Mouse (Mus musculus): ENCODE data around the gene Ugt1a7c. TPM values are rescaled to one million over a fixed set of nuclear protein-coding genes. Genes with fewer than 3 reads are reported as not detected.

The Ugt1a7c gene
- polyA plus RNA-seq, 1 experiment, result 1.1 TPM

GRCm38 (mm10) chr1:88257681-88258080, 162.8 kb downstream of the Ugt1a7c start:
- DNase-seq, result no peak
- WGBS, result 82% methylated on average over 6 of the region's 6 CpGs
- H3K4me1 ChIP-seq (replicated peaks; ENCODE audit: control insufficient read depth, insufficient read depth, low read length), result peaks cover 21% of the 10 kb centered on the region
- TF ChIP-seq POLR2A (IDR thresholded peaks at IDR 0.05; ENCODE audit: control insufficient read depth, extremely low read depth, insufficient read depth, low read length, poor library complexity) (no peak), CTCF (IDR thresholded peaks at IDR 0.05; ENCODE audit: borderline replicate concordance, control insufficient read depth, extremely low read depth, insufficient read depth, low read length, poor library complexity) (no peak)
- H3K4me3 ChIP-seq (ENCODE audit: control insufficient read depth, insufficient read depth, low read length), result no peak overlapping the region
- H3K27me3 ChIP-seq (ENCODE audit: control insufficient read depth, insufficient read depth, low read length), result no peaks in the 10 kb centered on the region
- H3K36me3 ChIP-seq (ENCODE audit: control insufficient read depth, insufficient read depth, low read length), result peaks cover 18% of the 10 kb centered on the region
- no peak overlapping the region for H3K27ac ChIP-seq (ENCODE audit: control insufficient read depth, insufficient read depth, low read length)

GRCm38 (mm10) chr1:88258361-88258760, 163.5 kb downstream of the Ugt1a7c start:
- TF ChIP-seq CTCF (IDR thresholded peaks at IDR 0.05; ENCODE audit: borderline replicate concordance, control insufficient read depth, extremely low read depth, insufficient read depth, low read length, poor library complexity), result no peak
- TF ChIP-seq POLR2A (IDR thresholded peaks at IDR 0.05; ENCODE audit: control insufficient read depth, extremely low read depth, insufficient read depth, low read length, poor library complexity), result no peak
- DNase-seq, result no peak
- H3K27ac ChIP-seq (ENCODE audit: control insufficient read depth, insufficient read depth, low read length), result no peak overlapping the region
- peaks cover 25% of the 10 kb centered on the region for H3K36me3 ChIP-seq (ENCODE audit: control insufficient read depth, insufficient read depth, low read length)
- 71% methylated on average over 6 of the region's 6 CpGs for WGBS
- peaks cover 21% of the 10 kb centered on the region for H3K4me1 ChIP-seq (replicated peaks; ENCODE audit: control insufficient read depth, insufficient read depth, low read length)
- H3K27me3 ChIP-seq (ENCODE audit: control insufficient read depth, insufficient read depth, low read length), result no peaks in the 10 kb centered on the region
- H3K4me3 ChIP-seq (ENCODE audit: control insufficient read depth, insufficient read depth, low read length), result no peak overlapping the region

GRCm38 (mm10) chr1:88258881-88259642, 164.2 kb downstream of the Ugt1a7c start:
- TF ChIP-seq CTCF (IDR thresholded peaks at IDR 0.05; ENCODE audit: borderline replicate concordance, control insufficient read depth, extremely low read depth, insufficient read depth, low read length, poor library complexity), result no peak
- 40% methylated on average over 8 of the region's 8 CpGs for WGBS
- no peak for DNase-seq
- Histone ChIP-seq H3K4me1 (replicated peaks; ENCODE audit: control insufficient read depth, insufficient read depth, low read length) (peaks cover 21% of the 10 kb centered on the region), H3K36me3 (ENCODE audit: control insufficient read depth, insufficient read depth, low read length) (peaks cover 32% of the 10 kb centered on the region), H3K27ac (ENCODE audit: control insufficient read depth, insufficient read depth, low read length) (no peak overlapping the region), H3K27me3 (ENCODE audit: control insufficient read depth, insufficient read depth, low read length) (no peaks in the 10 kb centered on the region), H3K4me3 (ENCODE audit: control insufficient read depth, insufficient read depth, low read length) (no peak overlapping the region)

- Histone ChIP-seq H3K27me3 (ENCODE audit: control insufficient read depth, insufficient read depth, low read length) (no peaks in the 10 kb centered on the region), H3K27ac (ENCODE audit: control insufficient read depth, insufficient read depth, low read length) (no peak overlapping the region), H3K4me1 (replicated peaks; ENCODE audit: control insufficient read depth, insufficient read depth, low read length) (peaks cover 21% of the 10 kb centered on the region), H3K4me3 (ENCODE audit: control insufficient read depth, insufficient read depth, low read length) (no peak overlapping the region), H3K36me3 (ENCODE audit: control insufficient read depth, insufficient read depth, low read length) (peaks cover 38% of the 10 kb centered on the region)
- WGBS, result 84% methylated on average over 4 of the region's 4 CpGs
- DNase-seq, result no peak
- TF ChIP-seq CTCF (IDR thresholded peaks at IDR 0.05; ENCODE audit: borderline replicate concordance, control insufficient read depth, extremely low read depth, insufficient read depth, low read length, poor library complexity), result no peak
- no peak for TF ChIP-seq POLR2A (IDR thresholded peaks at IDR 0.05; ENCODE audit: control insufficient read depth, extremely low read depth, insufficient read depth, low read length, poor library complexity)
Observed at GRCm38 (mm10) chr1:88259643-88260024, 164.8 kb downstream of the Ugt1a7c start.

- TF ChIP-seq CTCF (IDR thresholded peaks at IDR 0.05; ENCODE audit: borderline replicate concordance, control insufficient read depth, extremely low read depth, insufficient read depth, low read length, poor library complexity) (no peak), POLR2A (IDR thresholded peaks at IDR 0.05; ENCODE audit: control insufficient read depth, extremely low read depth, insufficient read depth, low read length, poor library complexity) (no peak)
- no peaks in the 10 kb centered on the region for H3K27me3 ChIP-seq (ENCODE audit: control insufficient read depth, insufficient read depth, low read length)
- H3K27ac ChIP-seq (ENCODE audit: control insufficient read depth, insufficient read depth, low read length), result no peak overlapping the region
- peaks cover 21% of the 10 kb centered on the region for H3K4me1 ChIP-seq (replicated peaks; ENCODE audit: control insufficient read depth, insufficient read depth, low read length)
- DNase-seq, result no peak
- 89% methylated on average over 6 of the region's 6 CpGs for WGBS
- peaks cover 43% of the 10 kb centered on the region for H3K36me3 ChIP-seq (ENCODE audit: control insufficient read depth, insufficient read depth, low read length)
- H3K4me3 ChIP-seq (ENCODE audit: control insufficient read depth, insufficient read depth, low read length), result no peak overlapping the region
Observed at GRCm38 (mm10) chr1:88260114-88260513, 165.3 kb downstream of the Ugt1a7c start.

GRCm38 (mm10) chr1:88260604-88261377, 165.9 kb downstream of the Ugt1a7c start:
- Histone ChIP-seq H3K4me1 (replicated peaks; ENCODE audit: control insufficient read depth, insufficient read depth, low read length) (peaks cover 21% of the 10 kb centered on the region), H3K27ac (ENCODE audit: control insufficient read depth, insufficient read depth, low read length) (no peak overlapping the region), H3K36me3 (ENCODE audit: control insufficient read depth, insufficient read depth, low read length) (peaks cover 49% of the 10 kb centered on the region), H3K4me3 (ENCODE audit: control insufficient read depth, insufficient read depth, low read length) (no peak overlapping the region), H3K27me3 (ENCODE audit: control insufficient read depth, insufficient read depth, low read length) (no peaks in the 10 kb centered on the region)
- DNase-seq, result no peak
- TF ChIP-seq POLR2A (IDR thresholded peaks at IDR 0.05; ENCODE audit: control insufficient read depth, extremely low read depth, insufficient read depth, low read length, poor library complexity), result no peak
- TF ChIP-seq CTCF (IDR thresholded peaks at IDR 0.05; ENCODE audit: borderline replicate concordance, control insufficient read depth, extremely low read depth, insufficient read depth, low read length, poor library complexity), result no peak
- WGBS, result 83% methylated on average over 10 of the region's 10 CpGs

All from thymus, adult 2 months (tissue).